Mouse (Mus musculus) CH12.LX (cell line): Measurements from ENCODE around the gene Rpp14.

Experiments
- CTCF ChIP-seq, 2 experiments: IDR thresholded peaks in 1 of 2; conservative IDR thresholded peaks in 1 of 2; 2 replicates each; pipeline ENCODE4 v1.5.1; 2011 to 2012; ENCODE audit warnings: low read depth in 2 of 2, low read length in 2 of 2, improper control_type of control experiment in 1 of 2, inconsistent platforms in 1 of 2, mild to moderate bottlenecking in 1 of 2, moderate library complexity in 1 of 2
- E2F4 ChIP-seq: IDR thresholded peaks from 2 replicates; pipeline ENCODE4 v1.6.1; 2011; ENCODE audit warnings: low read depth, low read length, improper control_type of control experiment; ENCODE audit not compliant: insufficient replicate concordance
- MEF2A ChIP-seq: IDR thresholded peaks from 2 replicates; pipeline ENCODE4 v1.6.1; 2014; ENCODE audit warnings: low read depth, mild to moderate bottlenecking, inconsistent platforms, low read length, improper control_type of control experiment, borderline replicate concordance
- NRF1 ChIP-seq: IDR thresholded peaks from 2 replicates; pipeline ENCODE4 v1.6.1; 2014; ENCODE audit warnings: low read depth, mild to moderate bottlenecking, inconsistent platforms, low read length, improper control_type of control experiment, moderate library complexity
- POLR2A ChIP-seq: IDR thresholded peaks from 2 replicates; pipeline ENCODE4 v1.6.1; 2011; ENCODE audit warnings: low read depth, mild to moderate bottlenecking, improper control_type of control experiment, low read length
- POLR2AphosphoS2 ChIP-seq: IDR thresholded peaks from 2 replicates; pipeline ENCODE4 v1.6.1; 2011; ENCODE audit warnings: low read depth, low read length, improper control_type of control experiment
- RAD21 ChIP-seq: IDR thresholded peaks from 2 replicates; pipeline ENCODE4 v1.6.1; 2011; ENCODE audit warnings: low read depth, mild to moderate bottlenecking, low read length, improper control_type of control experiment, moderate library complexity
- SMC3 ChIP-seq: IDR thresholded peaks from 2 replicates; pipeline ENCODE4 v1.6.1; 2011; ENCODE audit warnings: low read depth, low read length, improper control_type of control experiment
- ZC3H11A ChIP-seq: IDR thresholded peaks from 2 replicates; pipeline ENCODE4 v1.6.1; 2012; ENCODE audit warnings: low read depth, mild to moderate bottlenecking, inconsistent platforms, low read length, improper control_type of control experiment
- ZKSCAN1 ChIP-seq: IDR thresholded peaks from 2 replicates; pipeline ENCODE4 v1.6.1; 2012; ENCODE audit warnings: low read depth, inconsistent platforms, low read length, improper control_type of control experiment, borderline replicate concordance
- ZMIZ1 ChIP-seq: IDR thresholded peaks from 2 replicates; pipeline ENCODE4 v1.6.1; 2012; ENCODE audit warnings: low read depth, mild to moderate bottlenecking, inconsistent platforms, low read length, improper control_type of control experiment
- ZNF384 ChIP-seq: IDR thresholded peaks from 2 replicates; pipeline ENCODE4 v1.6.1; 2012; ENCODE audit warnings: low read depth, low read length, improper control_type of control experiment, inconsistent platforms

DNA sequence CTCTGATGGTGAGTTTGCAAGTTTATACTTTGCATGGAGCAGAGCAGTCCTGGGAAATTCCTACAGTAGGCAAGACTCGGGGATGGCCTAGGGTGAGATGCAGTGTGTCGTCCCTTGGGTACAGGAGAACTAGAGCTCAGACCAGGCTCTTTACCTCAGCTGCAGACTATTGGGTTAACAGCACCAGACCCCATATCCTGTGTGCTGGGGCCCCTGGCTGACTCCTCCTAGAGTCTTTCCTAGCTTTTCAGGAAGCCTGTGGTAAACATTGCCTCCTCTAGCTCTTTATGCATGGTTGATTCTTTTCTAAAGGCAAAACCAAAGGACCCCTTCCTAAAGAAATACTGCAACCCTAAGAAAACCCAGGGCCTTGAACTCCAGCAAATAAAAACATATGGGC lies 61.0 kb downstream of the Rpp14 start:
- TF ChIP-seq POLR2A: no peak
- TF ChIP-seq POLR2AphosphoS2: no peak
- TF ChIP-seq SMC3: no peak
- TF ChIP-seq CTCF (conservative IDR thresholded peaks at IDR 0.05 in 1 of 2, IDR thresholded peaks at IDR 0.05 in 1 of 2; ENCODE audit: low read depth in 2 of 2, low read length in 2 of 2): no peak
- no peak for TF ChIP-seq RAD21
- TF ChIP-seq ZC3H11A: no peak
- TF ChIP-seq ZNF384: no peak
- no peak for TF ChIP-seq NRF1
- no peak for TF ChIP-seq ZKSCAN1
- TF ChIP-seq MEF2A: no peak
- no peak for TF ChIP-seq E2F4
- TF ChIP-seq ZMIZ1: no peak
